Mouse (Mus musculus) CD4-positive, CD25-positive, alpha-beta regulatory T cell, adult 2 months (primary cell): ENCODE measurements around the gene Tigd3.

Source experiments
- DNase-seq: peaks from one replicate; pipeline ENCODE4 v3.0.0-alpha.2; 2012; ENCODE audit warnings: low read depth, low spot score

Tigd3 gene

GRCm38 (mm10) chr19:5877618-5878361 is 16.2 kb downstream of the Tigd3 start, which contains the start of gene Slc25a45:
Gene Slc25a45, plus strand, starts transcription at chr19:5877808.
- DNase-seq, result peak; percentile 89

- peak; percentile 97 for DNase-seq
Observed at GRCm38 (mm10) chr19:5874969-5875480, 18.9 kb downstream of the Tigd3 start, which contains the start of gene Frmd8. Gene Frmd8, minus strand, starts transcription at chr19:5875274.

- DNase-seq, result peak; percentile 30
Observed at GRCm38 (mm10) chr19:5874391-5874968, 19.5 kb downstream of the Tigd3 start.

GRCm38 (mm10) chr19:5872931-5873556 is 20.9 kb downstream of the Tigd3 start:
- DNase-seq, result peak; percentile 51

GRCm38 (mm10) chr19:5872528-5872927 is 21.4 kb downstream of the Tigd3 start:
- peak; percentile 38 for DNase-seq

GRCm38 (mm10) chr19:5871683-5872082 is 22.3 kb downstream of the Tigd3 start:
- DNase-seq, result no peak

- peak; percentile 65 for DNase-seq
Observed at GRCm38 (mm10) chr19:5871273-5871672, 22.7 kb downstream of the Tigd3 start.

- DNase-seq, result no peak
Observed at GRCm38 (mm10) chr19:5868096-5868495, 25.9 kb downstream of the Tigd3 start.

GRCm38 (mm10) chr19:5864710-5865398 is 29.1 kb downstream of the Tigd3 start:
- no peak for DNase-seq

- no peak for DNase-seq
Observed at GRCm38 (mm10) chr19:5863776-5864175, 30.2 kb downstream of the Tigd3 start.

- peak; percentile 33 for DNase-seq
Observed at GRCm38 (mm10) chr19:5862335-5863085, 31.4 kb downstream of the Tigd3 start.

- no peak for DNase-seq
Observed at GRCm38 (mm10) chr19:5856604-5857003, 37.3 kb downstream of the Tigd3 start.

GRCm38 (mm10) chr19:5852035-5852722 is 41.8 kb downstream of the Tigd3 start:
- no peak for DNase-seq

- DNase-seq, result peak; percentile 27
Observed at GRCm38 (mm10) chr19:5851481-5851971, 42.4 kb downstream of the Tigd3 start.

- no peak for DNase-seq
Observed at GRCm38 (mm10) chr19:5850860-5851259, 43.1 kb downstream of the Tigd3 start.

GRCm38 (mm10) chr19:5849843-5850527 is 44.0 kb downstream of the Tigd3 start:
- DNase-seq, result peak; percentile 95

- DNase-seq, result peak; percentile 27
Observed at GRCm38 (mm10) chr19:5848826-5849672, 44.9 kb downstream of the Tigd3 start.

GRCm38 (mm10) chr19:5848032-5848825 is 45.7 kb downstream of the Tigd3 start:
- peak; percentile 36 for DNase-seq
